Mouse (Mus musculus) CH12.LX (cell line): ENCODE results near the gene Rnf182.

Experiments used
- CHD1 ChIP-seq: IDR thresholded peaks from 2 replicates; pipeline ENCODE4 v1.6.1; 2012; ENCODE audit warnings: low read depth, low read length, improper control_type of control experiment, inconsistent platforms
- CTCF ChIP-seq, 2 experiments: IDR thresholded peaks in 1 of 2; conservative IDR thresholded peaks in 1 of 2; 2 replicates each; pipeline ENCODE4 v1.5.1; 2011 to 2012; ENCODE audit warnings: low read depth in 2 of 2, low read length in 2 of 2, improper control_type of control experiment in 1 of 2, inconsistent platforms in 1 of 2, mild to moderate bottlenecking in 1 of 2, moderate library complexity in 1 of 2
- EP300 ChIP-seq: IDR thresholded peaks from 2 replicates; pipeline ENCODE4 v1.6.1; 2011; ENCODE audit warnings: low read length, improper control_type of control experiment
- MAFK ChIP-seq: IDR thresholded peaks from 2 replicates; pipeline ENCODE4 v1.6.1; 2011; ENCODE audit warnings: low read length, improper control_type of control experiment; ENCODE audit not compliant: insufficient replicate concordance
- MXI1 ChIP-seq: IDR thresholded peaks from 2 replicates; pipeline ENCODE4 v1.6.1; 2011; ENCODE audit warnings: mild to moderate bottlenecking, low read depth, low read length, improper control_type of control experiment
- MYC ChIP-seq: IDR thresholded peaks from 2 replicates; pipeline ENCODE4 v1.6.1; 2011; ENCODE audit warnings: low read depth, mild to moderate bottlenecking, improper control_type of control experiment, low read length
- POLR2A ChIP-seq: IDR thresholded peaks from 2 replicates; pipeline ENCODE4 v1.6.1; 2011; ENCODE audit warnings: low read depth, mild to moderate bottlenecking, improper control_type of control experiment, low read length

- no peak for TF ChIP-seq MXI1
- TF ChIP-seq MAFK, result no peak
- no peak for TF ChIP-seq EP300
- TF ChIP-seq MYC, result no peak
- TF ChIP-seq POLR2A, result no peak
- TF ChIP-seq CTCF (conservative IDR thresholded peaks at IDR 0.05 in 1 of 2, IDR thresholded peaks at IDR 0.05 in 1 of 2; ENCODE audit: low read depth in 2 of 2, low read length in 2 of 2), result no peak
- no peak for TF ChIP-seq CHD1
These were observed 41.5 kb upstream of the Rnf182 start for GRCm38 (mm10) chr13:43573979-43574378.
